Mouse (Mus musculus) urinary bladder, postnatal 0 days (tissue): ENCODE data around the gene Slc33a1. TPM values are rescaled to one million over a fixed set of nuclear protein-coding genes. Genes with fewer than 3 reads are reported as not detected.

Experiments
- polyA plus RNA-seq: library from polyadenylated mRNA; unstranded; fragments of >200 nt; fragmentation: Nextera tagmentation; extraction: Ambion mirVana; gene quantifications from 2 replicates; pipeline ENCODE4 v1.2.1, GENCODE M21; 2015

Slc33a1 gene
- 15.7 and 16.6 TPM in 2 replicates for polyA plus RNA-seq

GRCm38 (mm10) chr3:63964100-63964921 lies at the start of gene Slc33a1:
Gene Slc33a1 (minus strand): TSS chr3:63964768.

GRCm38 (mm10) chr3:63975955-63976908 lies 11.7 kb upstream of the Slc33a1 start, which contains the start of gene Gmps:
Gene Gmps (plus strand): TSS chr3:63976106.

GRCm38 (mm10) chr3:63928878-63929859 lies 35.4 kb downstream of the Slc33a1 start, which contains the start of gene E130311K13Rik:
Gene E130311K13Rik (minus strand): TSS chr3:63929472.

GRCm38 (mm10) chr3:63899309-63899695 lies 65.3 kb downstream of the Slc33a1 start, which contains the start of gene Plch1:
Gene Plch1 (minus strand): TSS chr3:63899472.

Other genes starting within 250 kb of the Slc33a1 start
- 0.13 and 0.36 TPM in 2 replicates for gene Plch1, start 65.3 kb downstream of the Slc33a1 start, polyA plus RNA-seq
- gene E130311K13Rik, start 35.3 kb downstream of the Slc33a1 start, polyA plus RNA-seq = 5.5 and 6.7 TPM in 2 replicates
- gene Gmps, start 11.3 kb upstream of the Slc33a1 start, polyA plus RNA-seq = 15.2 and 17.1 TPM in 2 replicates
- not detected in 2 replicates for gene Vmn2r1, start 116.8 kb upstream of the Slc33a1 start, polyA plus RNA-seq
- not detected in 2 replicates for gene Vmn2r2, start 177.2 kb upstream of the Slc33a1 start, polyA plus RNA-seq